Mouse (Mus musculus): ENCODE results near the gene Tbc1d10b.

Gene Tbc1d10b

DNA sequence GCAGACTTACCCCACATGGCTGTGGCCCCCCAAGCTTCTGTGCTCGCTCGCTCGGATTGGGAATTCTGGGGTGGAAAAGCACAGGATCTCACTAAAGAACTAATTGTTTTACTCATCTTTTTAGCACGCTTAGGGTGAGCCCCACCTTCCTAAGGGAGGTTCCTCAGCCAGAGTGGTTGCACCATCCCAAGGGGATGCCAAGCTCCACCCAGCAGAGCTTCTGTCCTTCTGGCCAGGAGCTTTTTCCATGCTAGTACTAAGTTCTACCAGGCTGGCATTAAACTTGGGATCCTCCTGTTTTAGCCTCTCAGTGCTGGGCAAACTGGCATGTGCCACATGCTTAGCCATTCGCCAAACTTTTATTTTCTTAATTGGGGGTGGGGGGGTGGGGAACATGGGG lies 45.7 kb downstream of the Tbc1d10b start:
- 82% methylated on average over 5 of the region's 5 CpGs for WGBS

- 93% methylated on average over 4 of the region's 4 CpGs for WGBS
Measured at GRCm38 (mm10) chr7:127157548-127157947, 50.7 kb downstream of the Tbc1d10b start.

DNA sequence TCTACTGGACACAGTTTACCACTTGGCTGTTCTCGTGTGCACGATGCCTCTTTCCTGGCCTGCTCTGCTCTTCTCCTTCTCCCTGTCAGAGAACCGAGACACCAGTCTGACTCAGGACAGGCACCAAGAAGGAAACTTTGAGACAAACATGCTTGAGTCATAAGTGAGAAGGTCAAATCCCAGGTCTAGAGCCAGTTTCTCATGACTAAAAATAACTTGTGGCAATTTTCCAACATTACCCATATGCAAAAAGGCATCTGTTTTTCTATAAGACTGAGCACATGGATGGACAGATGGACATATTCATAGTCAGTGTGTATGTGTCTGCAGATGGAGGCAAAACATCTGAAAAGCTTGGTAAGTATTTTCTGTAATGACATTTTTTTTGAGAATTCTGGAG lies 54.8 kb downstream of the Tbc1d10b start:
- WGBS: 82% methylated on average over 3 of the region's 3 CpGs

DNA sequence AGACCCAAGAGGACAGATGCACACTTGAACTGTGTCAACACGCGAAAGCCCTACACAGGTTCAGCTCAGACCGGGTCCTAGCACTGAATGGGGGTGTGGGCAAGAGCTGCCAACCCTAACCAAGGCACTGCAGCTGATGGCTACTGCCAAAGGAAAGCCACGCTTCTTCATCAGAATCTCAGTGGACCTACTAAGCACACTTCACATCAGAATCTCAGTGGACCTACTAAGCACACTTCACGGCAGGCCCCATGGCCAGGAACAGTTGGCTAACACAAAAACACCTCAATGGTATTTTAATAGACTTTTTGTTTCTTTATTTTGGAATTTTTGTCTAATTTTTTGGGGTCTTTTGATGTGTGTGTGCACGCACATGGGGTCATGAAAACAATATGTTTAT lies 55.8 kb downstream of the Tbc1d10b start:
- 94% methylated on average over 6 of the region's 6 CpGs for WGBS

DNA sequence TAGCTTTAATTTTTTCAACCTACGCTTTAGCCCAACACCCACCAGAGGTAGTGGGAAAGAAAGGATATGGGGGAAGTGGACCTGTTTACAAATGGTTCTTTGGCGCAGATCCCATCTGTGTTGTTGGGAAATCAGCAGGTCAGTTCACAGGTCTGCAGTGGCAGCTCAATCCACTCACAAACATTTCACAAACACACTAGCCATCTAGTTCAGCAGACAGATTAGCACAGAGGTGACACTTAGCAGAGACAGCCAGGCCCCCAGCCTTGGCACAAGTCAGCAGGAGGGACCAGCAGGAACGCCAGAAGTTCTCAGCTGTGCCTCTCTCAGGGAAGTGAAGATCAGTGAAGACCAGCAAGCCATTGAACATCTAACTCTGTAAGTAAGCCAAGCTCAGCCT lies 60.4 kb downstream of the Tbc1d10b start:
- WGBS: 74% methylated on average over 3 of the region's 3 CpGs
